Mouse (Mus musculus) mesoderm, embryonic 11.5 days (tissue): Measurements from ENCODE around the gene B3galt4.

ENCODE experiments used
- DNase-seq: peaks from one replicate; pipeline ENCODE4 v3.0.0-alpha.2; 2012; ENCODE audit warnings: low read depth, low spot score

Gene B3galt4

DNA sequence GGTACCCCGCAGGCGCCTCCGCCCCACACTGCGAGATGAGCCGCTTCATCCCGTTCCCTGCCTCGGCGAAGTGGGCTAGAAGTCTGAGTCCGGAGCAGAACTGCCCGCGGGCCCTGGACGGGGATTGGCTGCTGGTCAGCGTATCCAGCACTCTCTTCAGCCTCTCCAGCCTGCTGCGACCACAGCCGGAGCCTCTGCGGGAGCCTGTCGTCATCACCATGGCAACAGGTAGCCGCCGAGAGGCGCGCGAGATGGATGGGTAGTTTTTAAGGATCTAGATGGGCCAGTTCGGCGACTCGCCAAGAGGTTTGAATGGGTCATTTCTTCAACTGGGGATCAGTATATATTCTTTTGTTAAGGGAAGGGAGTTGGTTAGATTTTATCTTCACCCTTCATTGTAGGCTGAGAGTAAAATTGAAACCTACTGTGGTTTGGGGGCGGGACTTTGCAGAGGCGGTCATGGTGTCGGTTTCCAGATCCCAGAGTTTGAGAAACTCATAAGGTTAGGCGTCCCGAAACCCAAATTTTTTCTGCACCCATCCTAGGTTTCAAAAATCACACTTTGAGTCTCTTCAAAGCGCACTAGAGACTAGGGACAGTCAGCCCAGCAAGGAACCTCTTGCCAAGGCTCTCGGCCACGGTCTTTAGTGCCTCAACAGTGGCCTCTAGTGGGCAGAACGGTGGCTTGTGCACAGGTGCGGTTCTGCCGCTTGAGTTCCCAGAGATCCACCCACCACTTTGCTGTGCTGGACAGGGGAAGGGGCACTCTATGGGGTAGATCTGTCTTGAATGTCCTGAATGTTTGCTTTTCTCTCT is 30.8 kb downstream of the B3galt4 start:
- peak; percentile 90 for DNase-seq

DNA sequence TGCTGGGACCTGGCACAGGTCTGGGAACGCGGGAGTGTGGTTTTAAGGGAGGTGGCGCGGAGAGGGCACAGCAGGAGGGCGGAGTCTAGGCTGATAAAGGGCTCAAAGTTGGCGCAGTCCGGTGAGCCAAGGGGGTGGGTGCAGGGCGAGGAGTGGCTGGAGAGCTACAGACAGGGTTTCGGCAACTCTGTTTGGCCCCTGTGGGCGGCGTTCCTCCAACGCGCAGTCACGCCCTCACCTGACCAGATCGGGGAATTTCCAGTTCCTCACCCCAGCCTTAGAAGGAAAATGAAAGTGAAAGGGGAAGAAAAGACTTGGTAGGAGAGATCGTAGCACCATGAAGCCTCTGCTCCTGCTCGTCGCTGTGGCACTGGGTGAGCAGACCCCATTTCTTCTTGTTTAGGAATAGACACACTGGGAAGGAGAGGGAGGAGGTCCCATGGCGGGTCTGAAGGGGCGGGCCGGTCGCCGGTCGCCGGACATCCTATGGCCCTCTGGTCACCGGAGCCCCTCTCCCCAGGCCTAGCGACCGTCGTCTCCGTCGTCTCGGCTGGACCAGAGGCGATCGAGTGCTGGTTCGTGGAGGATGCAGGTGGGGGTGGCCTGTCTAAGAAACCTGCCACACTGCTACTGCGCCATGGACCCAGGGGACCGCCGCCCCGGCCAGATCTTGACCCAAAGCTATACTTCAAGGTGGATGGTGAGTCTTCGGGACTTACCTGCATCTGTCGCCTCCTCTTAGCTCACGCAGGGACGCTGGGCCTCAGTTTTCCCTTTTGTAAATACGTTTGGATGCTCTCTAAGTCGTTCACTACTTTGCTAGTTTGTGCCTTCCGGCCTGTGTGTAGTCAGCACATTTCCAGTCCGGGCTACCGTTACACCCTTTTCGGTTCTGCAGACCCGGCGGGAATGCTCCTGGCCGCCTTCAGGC is 31.7 kb downstream of the B3galt4 start:
- peak; percentile 44 for DNase-seq

DNA sequence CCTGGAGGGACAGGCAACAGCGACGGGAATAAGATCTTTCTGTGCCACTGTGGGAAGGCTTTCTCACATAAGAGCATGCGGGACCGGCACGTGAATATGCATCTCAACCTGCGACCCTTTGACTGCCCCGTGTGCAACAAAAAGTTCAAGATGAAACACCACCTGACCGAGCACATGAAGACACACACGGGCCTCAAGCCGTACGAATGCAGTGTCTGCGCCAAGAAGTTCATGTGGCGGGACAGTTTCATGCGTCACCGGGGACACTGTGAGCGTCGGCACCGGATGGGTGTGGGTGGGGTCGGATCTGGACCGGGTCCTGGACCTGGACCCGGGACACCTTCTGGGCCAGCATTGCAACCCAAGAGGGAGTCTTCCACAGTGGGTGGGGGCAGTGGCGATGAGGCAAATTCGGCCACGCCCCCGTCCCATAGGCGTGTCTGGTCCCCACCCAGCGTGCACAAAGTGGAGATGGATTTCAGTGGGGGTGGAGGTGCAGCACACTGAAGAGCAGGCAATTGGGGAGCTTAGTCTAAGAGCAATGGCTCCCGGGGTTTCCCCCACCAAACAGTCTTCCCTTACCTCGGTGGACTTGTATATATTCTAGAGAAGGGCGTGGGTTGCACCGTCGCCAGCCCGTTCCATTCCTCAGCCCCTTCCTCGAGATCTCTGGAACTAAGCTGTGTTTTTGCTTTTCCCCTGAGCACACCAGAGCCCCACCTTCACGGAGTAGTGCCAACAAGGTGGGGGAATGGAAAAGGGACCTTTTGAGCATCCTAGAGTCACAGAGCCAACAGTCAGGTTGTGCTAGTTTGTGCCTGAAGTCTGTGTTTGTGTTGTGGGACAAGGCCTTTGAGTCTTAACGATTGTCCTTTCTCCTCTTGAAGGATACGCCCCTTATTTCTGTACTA is 32.7 kb downstream of the B3galt4 start:
- no peak for DNase-seq

DNA sequence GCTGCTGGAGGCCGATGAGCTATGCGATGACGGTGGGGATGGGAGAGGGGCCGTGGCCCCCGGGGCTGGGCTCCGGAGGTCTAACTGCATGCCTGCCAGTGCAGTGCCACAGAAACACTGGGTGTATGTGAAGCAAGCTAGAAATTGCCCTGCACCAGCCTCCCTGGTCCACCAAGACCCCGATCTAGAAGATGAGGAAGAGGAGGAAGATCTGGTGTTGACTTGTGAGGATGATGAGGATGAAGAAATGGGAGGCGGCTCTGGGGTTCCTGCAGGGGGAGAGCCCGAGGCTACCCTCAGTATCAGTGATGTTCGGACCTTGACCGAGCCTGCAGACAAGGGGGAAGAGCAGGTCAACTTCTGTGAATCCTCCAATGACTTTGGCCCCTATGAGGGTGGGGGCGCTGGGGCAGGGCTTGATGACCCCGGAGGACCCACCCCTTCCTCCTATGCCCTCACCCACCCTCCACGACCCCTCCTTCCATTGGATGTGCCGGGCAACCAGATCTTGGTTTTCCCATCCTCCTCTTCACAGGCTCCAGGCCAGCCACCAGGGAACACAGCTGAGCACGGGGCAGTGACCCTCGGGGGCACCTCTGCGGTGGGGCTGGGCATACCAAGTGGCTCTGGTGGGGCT is 33.5 kb downstream of the B3galt4 start:
- DNase-seq = no peak

DNA sequence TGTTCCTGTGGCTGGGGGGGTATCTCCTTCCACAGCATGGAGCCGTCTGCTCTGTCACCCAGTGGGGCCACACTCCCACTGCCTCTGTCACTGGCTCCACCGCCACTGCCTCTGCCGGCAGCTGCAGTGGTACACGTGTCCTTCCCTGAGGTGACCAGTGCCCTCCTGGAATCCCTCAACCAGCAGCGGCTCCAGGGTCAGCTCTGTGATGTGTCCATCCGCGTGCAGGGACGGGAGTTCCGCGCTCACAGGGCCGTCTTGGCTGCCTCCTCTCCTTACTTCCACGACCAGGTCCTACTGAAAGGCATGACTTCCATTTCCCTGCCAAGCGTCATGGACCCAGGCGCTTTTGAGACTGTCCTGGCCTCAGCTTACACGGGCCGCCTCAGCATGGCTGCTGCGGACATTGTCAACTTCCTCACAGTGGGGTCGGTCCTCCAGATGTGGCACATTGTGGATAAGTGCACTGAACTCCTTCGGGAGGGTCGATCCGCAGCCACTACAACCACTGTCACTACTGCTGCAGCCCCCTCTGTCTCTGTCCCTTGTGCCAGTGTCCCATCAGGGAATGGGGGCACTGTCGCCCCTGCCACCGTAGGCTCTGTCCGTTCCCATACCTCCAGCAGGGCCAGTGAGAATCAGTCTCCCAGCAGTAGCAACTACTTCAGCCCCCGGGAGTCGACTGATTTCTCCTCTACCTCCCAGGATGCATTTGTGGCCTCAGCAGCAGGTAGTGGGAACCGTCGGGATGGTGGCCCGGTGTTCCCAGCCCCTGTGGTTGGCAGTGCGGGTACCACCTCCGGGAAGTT is 34.2 kb downstream of the B3galt4 start:
- no peak for DNase-seq

DNA sequence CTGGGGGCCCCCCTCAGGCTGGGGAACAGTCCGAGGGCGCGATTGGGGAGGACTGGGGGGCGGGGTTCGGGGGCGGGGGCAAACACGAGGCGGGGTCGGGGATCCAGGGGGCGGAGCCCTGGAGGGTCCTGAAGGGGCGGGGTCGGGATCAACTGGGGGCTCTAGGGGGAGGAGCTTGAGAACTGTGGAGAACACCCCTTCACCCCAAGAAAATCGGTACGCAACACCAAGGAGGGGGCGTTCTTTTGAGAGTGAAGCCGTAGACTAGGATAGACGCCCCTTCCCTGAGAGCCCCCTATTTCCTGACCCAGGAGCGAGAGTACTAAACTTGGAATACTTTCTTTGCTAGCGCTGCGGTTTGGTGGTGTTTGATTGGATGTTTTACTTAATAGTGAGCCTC is 35.0 kb downstream of the B3galt4 start:
- DNase-seq = peak; percentile 80

DNA sequence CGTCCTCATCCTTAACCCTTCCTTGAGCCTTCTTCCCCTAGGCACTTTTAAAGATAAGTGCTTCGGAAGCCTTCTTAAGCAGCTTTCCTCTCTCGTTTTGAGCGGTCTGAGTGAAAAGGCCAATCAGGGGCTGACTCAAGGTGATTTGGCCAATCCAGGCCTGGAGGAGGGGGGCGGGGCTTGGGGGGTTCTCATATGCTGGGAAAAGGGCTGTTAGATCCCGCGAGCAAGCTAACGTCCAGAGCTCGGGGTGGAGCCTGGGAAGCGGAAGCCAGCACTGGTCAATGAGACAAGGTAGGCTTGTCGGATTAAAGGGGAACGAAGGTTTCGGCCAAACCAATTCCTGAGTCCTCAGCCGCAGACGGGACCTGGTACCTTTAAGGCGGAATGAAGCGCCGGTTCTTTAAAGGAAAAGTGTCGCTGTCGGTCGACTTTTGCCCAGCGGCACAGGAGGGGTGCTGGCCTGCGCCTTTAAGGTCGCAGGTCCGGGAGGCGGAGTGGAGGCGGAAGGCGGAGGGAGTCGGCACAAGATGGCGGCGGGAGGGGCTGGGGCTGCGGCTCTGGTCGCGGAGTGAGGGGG is 35.5 kb downstream of the B3galt4 start, which contains the start of the genes Tapbp and Zbtb22:
Gene Tapbp (plus strand): TSS at position 229 of the 580 bp plus-strand sequence.
Gene Zbtb22 (plus strand): TSS at position 234 of the 580 bp plus-strand sequence.
- DNase-seq = peak; percentile 98

DNA sequence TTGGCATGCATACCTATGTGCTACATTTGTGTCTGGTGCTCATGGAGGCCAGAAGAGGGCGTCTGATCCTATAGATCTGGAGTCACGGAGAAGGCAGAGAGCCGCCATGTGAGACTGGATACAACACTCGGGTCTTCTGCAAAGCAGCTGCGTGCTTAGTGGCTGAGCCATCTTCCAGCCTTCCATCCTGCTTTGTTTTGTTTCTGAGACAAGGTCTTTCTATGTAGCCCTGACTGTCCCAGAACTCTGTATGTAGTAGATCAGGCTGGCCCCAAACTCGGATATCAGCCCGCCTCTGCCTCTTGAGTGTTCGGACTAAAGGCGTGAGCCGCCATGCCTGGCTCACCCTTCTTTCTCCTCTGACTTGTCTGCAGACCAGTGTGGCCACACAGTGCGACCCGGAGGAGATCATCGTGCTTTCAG is 36.3 kb downstream of the B3galt4 start:
- no peak for DNase-seq

DNA sequence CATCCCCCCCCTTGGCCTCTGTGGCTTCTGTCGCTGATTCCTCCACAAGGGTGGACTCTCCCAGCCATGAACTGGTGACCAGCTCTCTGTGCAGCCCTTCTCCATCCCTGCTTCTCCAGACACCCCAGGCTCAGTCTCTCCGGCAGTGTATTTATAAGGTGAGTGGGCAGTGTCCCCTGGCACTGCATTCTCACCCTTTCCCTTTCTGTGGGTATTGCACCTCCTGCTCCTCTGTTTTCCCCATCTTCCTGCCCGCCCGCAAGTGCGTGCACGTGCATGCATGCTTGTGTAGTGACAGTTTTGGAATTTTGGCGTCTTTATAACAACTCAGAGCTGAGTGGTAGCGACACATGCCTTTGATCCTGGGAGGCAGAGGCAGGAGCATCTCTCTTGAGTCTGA is 37.4 kb downstream of the B3galt4 start:
- DNase-seq = no peak

DNA sequence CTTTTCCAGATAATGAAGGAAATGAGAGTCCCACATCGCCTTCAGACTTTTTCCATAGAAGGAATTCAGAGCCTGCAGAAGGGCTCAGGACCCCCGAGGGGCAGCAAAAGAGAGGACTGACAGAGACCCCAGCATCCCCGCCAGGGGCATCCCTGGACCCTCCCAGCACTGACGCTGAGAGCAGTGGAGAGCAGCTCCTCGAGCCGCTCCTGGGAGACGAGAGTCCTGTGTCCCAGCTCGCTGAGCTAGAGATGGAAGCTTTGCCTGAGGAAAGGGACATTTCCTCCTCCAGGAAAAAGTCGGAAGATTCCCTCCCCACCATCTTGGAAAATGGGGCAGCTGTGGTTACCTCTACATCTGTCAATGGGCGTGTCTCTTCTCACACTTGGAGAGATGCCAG is 38.0 kb downstream of the B3galt4 start:
- no peak for DNase-seq

DNA sequence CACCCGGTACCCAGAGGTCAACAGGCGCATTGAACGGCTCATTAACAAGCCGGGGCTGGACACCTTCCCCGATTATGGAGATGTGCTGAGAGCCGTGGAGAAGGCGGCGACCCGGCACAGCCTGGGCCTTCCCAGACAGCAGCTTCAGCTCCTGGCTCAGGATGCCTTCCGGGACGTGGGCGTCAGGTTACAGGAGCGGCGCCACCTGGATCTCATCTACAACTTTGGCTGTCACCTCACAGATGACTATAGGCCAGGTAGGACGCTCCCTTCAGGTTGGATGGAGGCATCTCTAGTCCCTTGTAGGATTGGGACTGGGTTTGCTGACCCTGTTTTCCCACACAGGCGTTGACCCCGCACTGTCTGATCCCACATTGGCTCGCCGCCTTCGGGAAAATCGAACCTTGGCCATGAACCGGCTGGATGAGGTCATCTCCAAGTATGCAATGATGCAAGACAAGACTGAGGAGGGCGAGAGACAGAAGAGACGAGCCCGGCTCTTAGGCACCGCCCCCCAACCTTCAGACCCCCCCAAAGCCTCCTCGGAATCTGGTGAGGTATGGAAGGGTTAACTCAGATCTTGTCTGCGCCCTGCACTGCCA is 39.4 kb downstream of the B3galt4 start:
- no peak for DNase-seq

DNA sequence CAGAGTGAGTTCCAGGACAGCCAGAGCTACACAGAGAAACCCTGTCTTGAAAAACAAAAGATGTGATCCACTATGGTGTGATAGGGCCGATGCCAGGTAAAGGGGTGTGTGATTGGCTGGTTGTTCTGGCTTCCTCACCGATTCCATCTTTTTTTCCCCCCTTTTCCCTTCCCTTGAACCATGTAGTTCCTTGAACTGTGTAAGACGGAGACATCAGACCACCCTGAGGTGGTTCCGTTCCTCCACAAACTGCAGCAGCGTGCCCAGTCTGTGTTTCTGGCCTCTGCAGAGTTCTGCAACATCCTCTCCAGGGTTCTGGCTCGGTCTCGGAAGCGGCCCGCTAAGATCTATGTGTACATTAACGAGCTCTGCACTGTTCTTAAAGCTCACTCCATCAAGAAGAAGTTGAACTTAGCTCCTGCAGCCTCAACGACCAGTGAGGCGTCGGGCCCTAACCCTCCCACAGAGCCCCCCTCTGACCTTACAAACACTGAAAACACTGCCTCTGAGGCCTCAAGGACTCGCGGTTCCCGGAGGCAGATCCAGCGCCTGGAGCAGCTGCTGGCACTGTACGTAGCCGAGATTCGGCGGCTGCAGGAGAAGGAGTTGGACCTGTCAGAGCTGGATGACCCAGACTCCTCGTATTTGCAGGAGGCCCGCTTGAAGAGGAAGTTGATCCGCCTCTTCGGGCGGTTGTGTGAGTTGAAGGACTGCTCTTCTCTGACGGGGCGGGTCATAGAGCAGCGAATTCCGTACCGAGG is 40.1 kb downstream of the B3galt4 start:
- DNase-seq = no peak

DNA sequence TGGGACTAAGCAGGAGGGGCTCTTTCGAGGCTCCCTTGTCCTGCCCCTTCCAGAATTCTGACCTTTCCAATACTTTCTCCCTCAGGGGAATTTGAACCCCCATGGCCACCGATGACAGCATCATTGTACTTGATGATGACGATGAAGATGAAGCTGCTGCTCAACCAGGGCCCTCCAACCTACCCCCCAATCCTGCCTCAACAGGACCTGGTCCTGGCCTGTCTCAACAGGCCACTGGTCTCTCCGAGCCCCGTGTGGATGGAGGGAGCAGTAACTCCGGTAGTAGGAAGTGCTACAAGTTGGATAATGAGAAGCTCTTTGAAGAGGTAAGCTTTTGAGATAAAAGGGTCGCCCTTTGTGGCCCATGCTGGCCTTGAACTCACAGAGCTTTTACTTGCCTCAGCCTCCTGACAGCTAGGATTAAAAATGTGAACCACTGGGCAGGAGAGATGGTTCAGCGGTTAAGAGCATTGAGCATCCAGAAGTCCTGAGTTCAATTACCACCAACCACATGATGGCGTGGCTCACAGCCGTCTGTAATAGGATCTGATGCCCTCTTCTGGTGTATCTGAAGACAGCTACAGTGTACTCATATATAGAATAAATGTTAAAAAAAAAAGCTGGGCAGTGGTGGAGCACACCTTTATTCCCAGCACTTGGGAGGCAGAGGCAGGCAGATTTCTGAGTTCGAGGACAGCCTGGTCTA is 40.8 kb downstream of the B3galt4 start:
- DNase-seq = no peak

DNA sequence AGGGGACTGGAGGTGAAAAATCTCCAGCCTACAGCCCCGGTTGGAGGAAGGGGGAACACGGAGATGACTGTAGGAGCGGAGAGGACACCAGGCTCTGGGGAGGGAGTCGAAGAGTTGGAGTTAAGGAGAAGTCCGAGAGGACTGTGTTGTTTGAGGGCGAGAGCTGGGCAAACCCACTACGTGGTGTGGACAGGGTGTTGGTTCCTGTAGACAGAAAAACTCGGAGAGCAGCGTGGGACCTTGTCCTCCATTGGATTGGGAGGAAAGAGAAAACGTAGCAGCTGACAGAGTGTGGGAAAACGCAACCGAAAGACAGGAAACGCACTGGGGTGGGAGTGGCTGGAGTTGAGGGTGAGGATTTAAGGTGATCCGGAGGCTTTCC is 41.4 kb downstream of the B3galt4 start:
- no peak for DNase-seq

DNA sequence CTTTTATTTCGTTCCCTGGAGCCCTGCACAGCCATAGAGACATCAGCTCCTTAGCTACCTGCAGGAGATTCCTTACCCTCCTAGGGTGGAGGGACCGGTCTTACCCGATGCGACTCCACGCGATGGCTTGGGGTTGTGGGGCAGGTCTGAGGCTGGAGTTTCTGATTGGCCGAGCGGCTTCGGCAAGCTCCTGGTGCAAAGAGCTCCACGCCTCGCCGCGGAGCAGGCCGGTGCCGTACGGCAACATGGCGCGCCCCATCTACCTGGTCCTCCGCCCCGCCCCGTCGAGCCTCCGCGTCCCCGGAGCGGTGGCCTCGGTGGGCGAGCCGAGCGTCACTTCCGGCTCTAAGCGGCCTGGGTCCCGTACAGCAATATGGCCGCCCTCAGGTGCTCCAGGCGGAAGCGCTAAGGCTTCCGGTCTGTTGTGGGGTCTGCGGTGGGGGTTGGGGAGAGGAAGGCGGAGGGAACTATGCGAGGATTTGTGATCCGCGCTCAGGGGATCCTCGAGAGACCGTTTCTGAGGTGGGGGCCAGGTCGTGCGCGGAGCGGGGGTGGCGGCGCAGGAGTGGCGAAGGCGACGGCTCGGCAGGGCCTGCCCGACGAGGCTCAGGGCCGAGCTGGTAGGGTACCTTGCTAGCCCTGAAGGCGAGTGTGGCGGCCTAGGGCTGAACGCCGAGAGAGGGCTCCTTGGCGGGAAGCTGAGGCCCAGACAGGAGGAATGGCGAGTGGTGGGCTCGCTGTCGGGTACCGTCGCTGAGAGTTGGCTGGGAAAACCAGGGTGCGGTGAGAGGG is 42.0 kb downstream of the B3galt4 start, which contains the start of gene Daxx:
Gene Daxx (plus strand): TSS at position 338 of the 792 bp plus-strand sequence.
- peak; percentile 98 for DNase-seq

DNA sequence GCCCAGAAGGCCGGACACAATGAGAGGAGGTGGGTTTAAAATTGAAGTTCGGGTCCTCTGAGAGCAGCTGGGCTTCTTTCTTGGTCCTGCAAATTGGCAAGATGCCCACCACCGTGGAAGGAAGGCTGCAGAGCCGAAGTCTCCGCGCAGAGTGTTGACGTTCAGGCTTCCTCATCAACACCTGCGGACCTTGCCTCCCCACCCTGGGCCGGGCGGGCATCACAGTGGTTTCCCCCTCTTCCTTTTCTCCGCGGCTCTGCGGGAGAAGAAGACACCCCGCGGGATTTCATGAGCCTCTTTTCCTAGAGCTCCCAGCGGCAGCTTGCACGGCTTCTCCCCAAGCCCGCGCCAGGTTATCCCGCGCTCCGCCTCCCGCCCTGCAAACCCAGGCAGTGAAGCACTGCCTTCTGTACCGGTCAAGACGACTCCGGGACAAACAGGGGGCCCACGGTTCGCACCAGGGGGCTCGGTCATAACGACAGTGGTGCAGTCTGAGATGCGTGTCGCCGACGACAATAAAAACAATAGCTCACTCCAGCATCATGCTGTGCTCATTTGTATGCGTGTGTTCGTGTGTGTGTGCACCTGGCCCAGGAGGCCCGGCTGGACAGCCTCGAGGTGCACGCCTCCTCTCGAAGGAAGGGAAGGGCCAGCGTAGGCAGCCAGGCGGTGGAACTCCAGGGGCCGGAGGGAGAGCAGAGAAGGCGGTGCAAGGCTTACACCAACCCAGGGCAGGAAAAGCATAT is 42.8 kb downstream of the B3galt4 start:
- DNase-seq = no peak
